Mouse (Mus musculus) liver, embryonic 16.5 days (tissue): ENCODE measurements around the gene Epb41l4b. TPM values are rescaled to one million over a fixed set of nuclear protein-coding genes. Genes with fewer than 3 reads are reported as not detected.

Source experiments
- ATAC-seq: fragments of 200-750 bp; cut with Nextera tagmentation; 2 replicates; pipeline ENCODE4 v1.8.0; 2017; ENCODE audit warnings: low read depth, mild to moderate bottlenecking, moderate number of reproducible peaks, moderate library complexity
- H3K27ac ChIP-seq: fragments of 300-500 bp; sonication (generic); 2 replicates; pipeline ENCODE4 v1.5.1; 2014; ENCODE audit warnings: mild to moderate bottlenecking, low read length
- H3K27me3 ChIP-seq: fragments of 300-500 bp; sonication (generic); 2 replicates; pipeline ENCODE4 v1.6.1; 2014; ENCODE audit warnings: low read depth, low read length, mixed read lengths; ENCODE audit not compliant: control insufficient read depth, insufficient read depth
- H3K36me3 ChIP-seq: fragments of 300-500 bp; sonication (generic); 2 replicates; pipeline ENCODE4 v1.6.1; 2014; ENCODE audit warnings: mild to moderate bottlenecking; ENCODE audit not compliant: control insufficient read depth, insufficient read depth
- H3K4me1 ChIP-seq: fragments of 300-500 bp; sonication (generic); 2 replicates; pipeline ENCODE4 v1.6.1; 2014; ENCODE audit warnings: low read depth, low read length, mixed read lengths; ENCODE audit not compliant: control insufficient read depth
- H3K4me2 ChIP-seq: fragments of 300-500 bp; sonication (generic); 2 replicates; pipeline ENCODE4 v1.6.1; 2014; ENCODE audit warnings: low read depth, low read length, mixed read lengths
- H3K4me3 ChIP-seq: fragments of 300-500 bp; sonication (generic); 2 replicates; pipeline ENCODE4 v1.5.1; 2014; ENCODE audit warnings: low read depth, mild to moderate bottlenecking, low read length
- H3K9ac ChIP-seq: fragments of 300-500 bp; sonication (generic); 2 replicates; pipeline ENCODE4 v1.6.1; 2014; ENCODE audit warnings: low read depth, low read length
- H3K9me3 ChIP-seq: fragments of 300-500 bp; sonication (generic); replicated peaks from 2 replicates; pipeline ENCODE4 v1.6.1; 2016; ENCODE audit warnings: low read length; ENCODE audit not compliant: control insufficient read depth
- WGBS: fragments of 180-500 bp; shearing (Covaris S2); extraction: QIAGEN DNeasy Blood & Tissue Kit; methylation state at CpG from one replicate; pipeline ENCODE4 v1.1.7; 2014; ENCODE audit not compliant: insufficient replicate concordance; 5-methylcytosine and 5-hydroxymethylcytosine counted together
- polyA plus RNA-seq: library from polyadenylated mRNA; unstranded; fragments of >200 nt; fragmentation: Nextera tagmentation; extraction: Ambion mirVana; gene quantifications from 2 replicates; pipeline ENCODE4 v1.2.1, GENCODE M21; 2015

Epb41l4b gene
- polyA plus RNA-seq, 1 experiment from 2014 or later = 2.0 TPM

DNA sequence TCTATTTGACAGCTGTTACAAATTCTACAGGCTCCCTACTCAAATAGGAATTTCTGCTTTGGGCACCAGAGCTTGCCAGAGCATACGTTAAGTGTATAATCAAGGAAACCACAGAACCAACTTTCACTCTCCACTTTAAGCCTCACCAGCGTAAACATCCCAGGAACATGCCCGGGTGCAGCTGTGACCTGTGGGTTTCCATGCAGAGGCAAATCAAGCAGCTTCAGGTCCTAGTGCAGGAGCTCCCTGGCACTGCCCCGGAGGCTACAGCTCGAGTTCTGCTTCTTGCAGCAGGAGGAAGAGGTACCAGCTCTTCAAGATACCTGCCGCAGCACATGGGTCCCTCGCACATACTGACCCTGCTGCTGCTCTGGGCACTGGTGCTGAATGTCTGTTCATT is 74.8 kb downstream of the Epb41l4b start:
- no peak for ATAC-seq
- H3K4me2 ChIP-seq = no peak overlapping the region
- H3K27ac ChIP-seq = no peak overlapping the region
- no peak overlapping the region for H3K9ac ChIP-seq
- WGBS = 34% methylated on average over 7 of the region's 7 CpGs
- no peak overlapping the region for H3K4me3 ChIP-seq
- H3K27me3 ChIP-seq = no peaks in the 10 kb centered on the region
- no peaks in the 10 kb centered on the region for H3K36me3 ChIP-seq
- H3K4me1 ChIP-seq = peaks cover 6% of the 10 kb centered on the region
- no peaks in the 10 kb centered on the region for H3K9me3 ChIP-seq

DNA sequence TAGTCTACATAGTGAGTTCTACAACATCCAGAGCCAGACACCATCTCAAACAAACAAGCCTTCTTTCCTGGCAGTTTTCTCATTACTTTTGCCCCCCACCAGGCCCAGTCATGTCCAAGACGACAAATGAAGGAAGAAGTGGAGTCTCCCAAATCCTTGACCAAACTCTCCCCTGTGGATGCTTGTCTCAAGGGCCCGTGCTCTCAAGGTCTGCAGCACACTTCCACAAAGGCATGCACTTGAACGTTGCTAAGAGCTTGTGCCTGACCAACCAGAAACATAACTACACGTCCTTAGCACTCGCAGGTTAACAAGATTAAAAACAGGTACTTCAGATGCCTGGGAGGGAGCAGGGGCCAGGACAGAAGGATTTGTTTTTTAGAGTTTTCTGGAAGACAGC is 75.4 kb downstream of the Epb41l4b start:
- 63% methylated on average over 5 of the region's 5 CpGs for WGBS
- H3K4me2 ChIP-seq = no peak overlapping the region
- H3K4me3 ChIP-seq = no peak overlapping the region
- no peaks in the 10 kb centered on the region for H3K27me3 ChIP-seq
- H3K27ac ChIP-seq = no peak overlapping the region
- peaks cover 6% of the 10 kb centered on the region for H3K4me1 ChIP-seq
- ATAC-seq = no peak
- no peak overlapping the region for H3K9ac ChIP-seq
- H3K9me3 ChIP-seq = no peaks in the 10 kb centered on the region
- no peaks in the 10 kb centered on the region for H3K36me3 ChIP-seq

DNA sequence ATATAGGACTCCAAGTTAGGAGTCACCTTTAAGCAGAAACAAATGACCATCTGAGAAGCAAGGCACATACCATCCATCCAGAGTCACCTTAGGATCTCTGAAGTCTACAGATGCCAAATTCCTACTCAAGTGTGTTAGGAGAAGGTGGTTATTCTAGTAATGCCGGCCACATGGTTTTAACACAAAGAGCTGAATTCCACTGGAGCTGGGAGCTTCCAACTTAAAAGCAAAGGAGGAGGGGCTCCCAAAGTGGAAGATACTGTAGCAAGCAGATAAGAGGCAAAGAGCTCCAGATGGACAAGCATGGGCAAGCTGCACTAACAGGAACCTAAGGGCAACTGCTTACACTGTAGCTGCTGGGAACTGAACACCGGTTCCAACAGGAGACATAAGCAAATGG is 76.3 kb downstream of the Epb41l4b start:
- Histone ChIP-seq H3K4me3 (no peak overlapping the region), H3K27me3 (no peaks in the 10 kb centered on the region), H3K4me1 (peaks cover 6% of the 10 kb centered on the region), H3K4me2 (no peak overlapping the region), H3K27ac (no peak overlapping the region), H3K9me3 (no peaks in the 10 kb centered on the region), H3K9ac (no peak overlapping the region), H3K36me3 (no peaks in the 10 kb centered on the region)
- ATAC-seq = no peak
- 66% methylated on average over 2 of the region's 2 CpGs for WGBS

DNA sequence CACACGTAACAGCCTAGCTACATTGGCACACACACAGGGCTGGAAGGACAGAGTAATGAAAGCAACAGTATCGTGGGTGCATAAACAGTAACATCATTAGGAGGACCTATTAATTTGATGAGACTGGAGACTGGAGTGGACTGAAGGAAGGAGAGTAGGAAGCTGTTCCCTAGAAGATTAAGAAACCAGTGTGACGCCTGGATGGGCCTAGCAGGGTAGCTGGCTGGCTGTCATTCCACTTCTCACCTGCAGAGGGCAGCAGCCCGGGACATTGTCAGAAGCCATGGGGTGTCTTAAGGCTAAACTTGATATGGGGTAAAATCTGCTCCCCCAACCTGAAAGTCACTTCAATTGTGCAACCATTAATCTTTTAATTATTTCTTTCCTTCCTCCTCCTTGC is 78.0 kb downstream of the Epb41l4b start:
- Histone ChIP-seq H3K4me1 (peaks cover 4% of the 10 kb centered on the region), H3K4me3 (no peak overlapping the region), H3K27ac (0 out of 2 replicates have a peak overlapping the region, but pooled peaks have one; percentile 14), H3K9me3 (no peaks in the 10 kb centered on the region), H3K4me2 (no peak overlapping the region), H3K27me3 (no peaks in the 10 kb centered on the region), H3K36me3 (no peaks in the 10 kb centered on the region), H3K9ac (no peak overlapping the region)
- WGBS = 27% methylated on average over 4 of the region's 4 CpGs
- ATAC-seq = peak; percentile 47; the same call in 1 of the 2 replicates

DNA sequence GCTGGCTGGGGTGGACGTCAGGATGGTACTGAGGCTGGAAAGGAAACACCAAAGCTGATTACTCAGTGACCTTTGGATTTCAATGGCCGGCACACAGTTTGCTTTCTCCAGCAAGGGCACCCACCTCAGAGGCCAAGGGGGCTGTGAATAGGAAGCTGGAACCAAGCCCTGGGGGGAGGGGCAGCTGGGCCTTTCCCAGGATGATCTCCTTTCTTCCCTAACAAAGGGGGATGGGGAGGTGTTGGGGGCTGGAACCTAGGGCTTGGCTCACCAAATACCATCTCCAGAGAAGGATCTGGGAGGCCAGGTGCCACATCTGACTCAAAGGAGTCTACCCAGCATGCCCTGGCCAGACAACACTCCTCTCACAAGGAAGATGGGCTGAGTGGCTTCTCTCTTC is 78.4 kb downstream of the Epb41l4b start:
- no peaks in the 10 kb centered on the region for H3K27me3 ChIP-seq
- H3K4me3 ChIP-seq = no peak overlapping the region
- peak; percentile 43; the same call in 1 of the 2 replicates for ATAC-seq
- H3K9me3 ChIP-seq = no peaks in the 10 kb centered on the region
- H3K36me3 ChIP-seq = no peaks in the 10 kb centered on the region
- H3K4me2 ChIP-seq = no peak overlapping the region
- WGBS = 30% methylated on average over 2 of the region's 2 CpGs
- 0 out of 2 replicates have a peak overlapping the region, but pooled peaks have one; percentile 45 for H3K27ac ChIP-seq
- H3K9ac ChIP-seq = no peak overlapping the region
- H3K4me1 ChIP-seq = peaks cover 4% of the 10 kb centered on the region

DNA sequence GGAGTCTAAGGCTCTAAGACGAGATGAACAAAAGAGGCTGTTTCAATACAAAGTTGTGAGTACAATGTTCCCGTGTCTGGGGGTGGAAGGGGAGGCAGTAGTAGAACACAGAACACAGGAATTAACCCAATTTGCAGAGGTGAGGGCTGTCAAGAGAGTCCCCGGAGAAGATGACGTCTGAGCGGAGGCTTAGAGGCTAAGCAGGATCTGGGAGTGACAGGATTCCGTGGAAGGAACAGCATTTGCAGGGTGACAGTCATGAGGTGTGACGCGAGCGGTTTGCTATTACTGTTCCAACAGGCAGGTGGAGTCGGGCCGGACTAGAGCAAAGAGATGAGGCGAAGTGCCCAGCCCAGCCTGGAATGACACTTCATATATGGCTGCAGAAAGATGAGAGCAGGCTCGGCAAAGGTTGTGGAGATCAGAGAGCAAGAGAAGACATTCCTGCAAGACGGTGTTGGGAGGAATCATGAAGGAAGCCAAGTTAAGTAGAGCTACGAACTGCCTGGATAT is 82.9 kb downstream of the Epb41l4b start:
- no peak overlapping the region for H3K4me2 ChIP-seq
- no peaks in the 10 kb centered on the region for H3K27me3 ChIP-seq
- H3K4me1 ChIP-seq = peaks cover 4% of the 10 kb centered on the region
- no peak overlapping the region for H3K4me3 ChIP-seq
- ATAC-seq = no peak
- H3K9me3 ChIP-seq = no peaks in the 10 kb centered on the region
- no peaks in the 10 kb centered on the region for H3K36me3 ChIP-seq
- no peak overlapping the region for H3K9ac ChIP-seq
- whole genome bisulfite sequencing = 72% methylated on average over 15 of the region's 15 CpGs
- no peak overlapping the region for H3K27ac ChIP-seq

DNA sequence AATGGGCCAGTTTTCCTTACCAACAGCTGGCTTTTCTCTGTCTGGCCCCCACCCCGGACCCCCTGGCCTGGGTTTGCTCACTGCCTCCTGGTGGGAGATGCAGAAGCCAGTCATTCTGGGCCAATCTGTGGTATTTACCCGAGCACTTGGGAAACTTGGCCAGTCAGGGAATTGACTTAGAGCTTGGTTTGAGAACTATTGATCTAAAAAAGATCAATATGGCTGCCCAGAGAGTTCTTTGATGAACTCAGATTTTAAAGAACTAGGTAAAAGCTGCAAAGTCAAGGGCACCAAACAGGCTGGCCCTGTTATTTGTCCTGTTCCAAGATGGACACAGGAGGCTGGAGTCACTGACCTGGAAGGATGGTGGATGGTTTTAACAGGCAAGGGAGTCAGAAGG is 84.6 kb downstream of the Epb41l4b start:
- WGBS = 46% methylated on average over 2 of the region's 2 CpGs
- Histone ChIP-seq H3K4me1 (no peaks in the 10 kb centered on the region; the same call in 1 of the 2 replicates), H3K9me3 (no peaks in the 10 kb centered on the region), H3K27me3 (no peaks in the 10 kb centered on the region), H3K4me3 (no peak overlapping the region), H3K9ac (no peak overlapping the region), H3K27ac (no peak overlapping the region), H3K4me2 (no peak overlapping the region), H3K36me3 (no peaks in the 10 kb centered on the region)
- ATAC-seq = no peak

DNA sequence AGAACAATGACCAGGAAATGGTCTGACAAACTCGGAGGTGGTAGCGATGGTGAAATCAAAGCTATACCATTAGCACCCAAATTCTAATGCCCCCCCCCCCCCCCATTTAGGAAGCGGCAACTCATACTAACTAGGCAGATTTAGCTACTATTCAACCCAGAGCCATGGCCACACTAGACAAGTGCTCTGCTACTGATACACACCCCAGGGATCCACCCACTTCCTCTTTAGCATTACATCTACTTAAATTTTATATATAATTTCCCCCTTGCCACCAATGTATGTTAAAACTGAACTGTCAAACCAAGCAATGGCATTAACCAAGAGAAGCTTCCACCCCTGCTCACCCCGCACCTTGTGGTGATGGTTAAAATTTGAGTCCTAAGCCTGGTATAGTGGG is 85.6 kb downstream of the Epb41l4b start:
- Histone ChIP-seq H3K9ac (no peak overlapping the region), H3K9me3 (no peaks in the 10 kb centered on the region), H3K27ac (no peak overlapping the region), H3K4me2 (no peak overlapping the region), H3K36me3 (no peaks in the 10 kb centered on the region), H3K4me3 (no peak overlapping the region), H3K27me3 (no peaks in the 10 kb centered on the region), H3K4me1 (no peaks in the 10 kb centered on the region; the same call in 1 of the 2 replicates)
- ATAC-seq = no peak
- 50% methylated on average over 4 of the region's 4 CpGs for WGBS

DNA sequence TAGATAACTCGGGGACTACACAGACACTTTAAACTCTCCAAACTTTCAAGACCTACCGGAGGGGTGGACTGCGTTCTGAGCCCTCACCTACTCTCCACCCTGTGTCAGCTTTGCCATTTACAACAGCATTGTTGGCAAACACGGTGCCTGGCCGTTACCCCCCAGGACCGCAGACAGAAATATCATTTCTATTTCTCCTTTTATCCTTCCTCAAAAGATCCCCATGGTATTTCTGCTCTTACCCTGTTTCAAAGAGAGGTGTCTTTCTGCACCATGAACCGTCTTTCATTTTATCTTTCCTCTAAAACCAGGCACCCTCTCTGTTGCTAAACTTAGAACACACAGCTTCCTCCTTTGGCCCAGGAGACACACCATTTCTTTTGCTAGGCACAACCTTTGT is 87.6 kb downstream of the Epb41l4b start:
- Histone ChIP-seq H3K36me3 (no peaks in the 10 kb centered on the region), H3K9me3 (no peaks in the 10 kb centered on the region), H3K27me3 (no peaks in the 10 kb centered on the region), H3K9ac (no peak overlapping the region), H3K4me1 (no peaks in the 10 kb centered on the region; the same call in 1 of the 2 replicates), H3K4me2 (no peak overlapping the region), H3K27ac (no peak overlapping the region), H3K4me3 (no peak overlapping the region)
- no peak for ATAC-seq
- 18% methylated on average over 7 of the region's 7 CpGs for WGBS
